Mouse (Mus musculus) B cell, adult 2 months (primary cell): ENCODE measurements around the gene Smc1b.

Experiments
- DNase-seq, 2 experiments: peaks; one replicate each; pipeline ENCODE4 v3.0.0; 2022

Gene Smc1b

GRCm38 (mm10) chr15:85016951-85017664 is 114.7 kb downstream of the Smc1b start, which contains the start of gene Upk3a:
Gene Upk3a (plus strand): TSS chr15:85017141.
- DNase-seq = peak; percentile 51 to 54

DNA sequence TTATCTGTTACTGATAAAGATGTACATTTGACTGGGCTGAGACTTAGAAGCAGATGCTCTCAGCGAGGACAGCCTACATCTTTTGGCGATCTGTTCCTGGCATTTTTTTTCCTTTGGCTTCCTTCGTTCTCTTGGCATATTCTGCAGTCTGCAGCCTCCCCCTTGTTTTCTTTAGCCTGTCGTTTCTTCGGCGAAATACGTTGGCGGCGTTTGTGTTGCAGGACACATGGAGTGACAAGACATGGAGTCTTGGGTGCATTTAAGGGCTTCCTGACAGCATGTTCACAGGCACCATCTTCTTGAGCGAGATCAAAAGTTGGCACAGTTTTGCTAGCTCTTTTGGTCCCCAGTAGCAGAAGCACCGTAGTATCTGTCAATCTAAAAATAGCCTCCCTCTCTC is 116.0 kb downstream of the Smc1b start:
- DNase-seq = no peak
